Mouse (Mus musculus) heart, embryonic 16.5 days (tissue): Measurements from ENCODE around the gene Rfx1. TPM values are rescaled to one million over a fixed set of nuclear protein-coding genes. Genes with fewer than 3 reads are reported as not detected.

ENCODE experiments used
- ATAC-seq: fragments of 200-750 bp; cut with Nextera tagmentation; replicated peaks from 2 replicates; pipeline ENCODE4 v1.8.0; 2017; ENCODE audit warnings: moderate number of reproducible peaks; ENCODE audit not compliant: insufficient read depth, low FRiP score; ENCODE audit errors: extremely low read depth
- H3K27ac ChIP-seq: fragments of 300-500 bp; sonication (generic); 2 replicates; pipeline ENCODE4 v1.5.1; 2014; ENCODE audit warnings: mild to moderate bottlenecking, low read length, control low read depth, moderate library complexity
- H3K27me3 ChIP-seq: fragments of 300-500 bp; sonication (generic); 2 replicates; pipeline ENCODE4 v1.6.1; 2014; ENCODE audit warnings: low read length, mixed read lengths; ENCODE audit not compliant: control insufficient read depth, insufficient read depth
- H3K36me3 ChIP-seq: fragments of 300-500 bp; sonication (generic); 2 replicates; pipeline ENCODE4 v1.6.1; 2014; ENCODE audit not compliant: control insufficient read depth, insufficient read depth
- H3K4me1 ChIP-seq: fragments of 300-500 bp; sonication (generic); 2 replicates; pipeline ENCODE4 v1.6.1; 2014; ENCODE audit warnings: low read length, mixed read lengths; ENCODE audit not compliant: control insufficient read depth, insufficient read depth
- H3K4me2 ChIP-seq: fragments of 300-500 bp; sonication (generic); 2 replicates; pipeline ENCODE4 v1.6.1; 2014; ENCODE audit warnings: low read depth, mild to moderate bottlenecking, control low read depth, low read length
- H3K4me3 ChIP-seq: fragments of 300-500 bp; sonication (generic); 2 replicates; pipeline ENCODE4 v1.5.1; 2014; ENCODE audit warnings: mild to moderate bottlenecking, control low read depth, low read length
- H3K9ac ChIP-seq: fragments of 300-500 bp; sonication (generic); 2 replicates; pipeline ENCODE4 v1.6.1; 2014; ENCODE audit warnings: low read length, control low read depth
- H3K9me3 ChIP-seq: fragments of 300-500 bp; sonication (generic); replicated peaks from 2 replicates; pipeline ENCODE4 v1.6.1; 2016; ENCODE audit warnings: low read length; ENCODE audit not compliant: control insufficient read depth
- WGBS: fragments of 180-500 bp; shearing (Covaris S2); extraction: QIAGEN DNeasy Blood & Tissue Kit; methylation state at CpG from one replicate; pipeline ENCODE4 v1.1.7; 2014; 5-methylcytosine and 5-hydroxymethylcytosine counted together
- polyA plus RNA-seq: library from polyadenylated mRNA; unstranded; fragments of >200 nt; fragmentation: Nextera tagmentation; extraction: Ambion mirVana; gene quantifications from 2 replicates; pipeline ENCODE4 v1.2.1, GENCODE M21; 2015

Gene Rfx1
- 5.9 and 6.4 TPM in 2 replicates for polyA plus RNA-seq

DNA sequence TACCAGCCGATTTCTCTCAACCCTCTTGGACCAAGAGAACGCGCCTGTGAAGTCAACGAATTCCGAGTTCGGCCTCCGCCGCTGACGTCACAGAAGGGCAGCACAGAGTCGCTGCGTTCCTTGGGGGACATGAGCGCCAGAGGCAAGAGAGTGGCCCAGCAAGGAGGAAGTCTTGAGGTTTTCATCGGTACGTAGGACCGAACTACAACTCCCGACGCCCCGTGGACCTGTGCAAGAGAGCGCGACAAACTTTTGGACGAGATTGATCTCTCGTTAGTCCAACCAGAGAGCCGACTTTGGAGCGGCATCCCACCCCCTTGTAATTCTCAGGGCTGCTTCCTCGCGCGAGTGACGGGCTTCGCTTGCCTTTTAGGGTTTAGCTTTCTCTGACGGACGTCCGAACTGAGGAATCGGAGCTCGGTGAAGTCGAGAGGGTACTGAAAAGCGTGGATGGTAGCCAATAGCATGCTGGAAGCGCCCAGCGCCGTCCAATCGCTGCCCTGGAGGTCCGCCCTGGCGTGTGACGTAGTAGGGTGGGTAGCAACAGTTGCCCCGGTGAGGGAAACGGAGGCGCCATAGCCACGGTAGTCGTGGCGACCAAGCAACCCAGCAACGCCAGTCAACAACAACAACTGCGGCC is at the start of gene Rfx1:
Gene Rfx1 (plus strand): TSS at position 544 of the 640 bp plus-strand sequence.
- H3K27ac ChIP-seq, result peak within 1 kb of the TSS; percentile 97
- no peaks in the 10 kb centered on the region for H3K27me3 ChIP-seq
- WGBS, result under 1% methylated on average over 51 of the region's 51 CpGs
- H3K4me3 ChIP-seq, result peak within 1 kb of the TSS; percentile 85
- H3K9me3 ChIP-seq, result no peaks in the 10 kb centered on the region
- peak within 1 kb of the TSS; percentile 81 for H3K4me2 ChIP-seq
- ATAC-seq, result peak; percentile 96
- H3K4me1 ChIP-seq, result peaks cover 43% of the 10 kb centered on the region
- H3K36me3 ChIP-seq, result no peaks in the 10 kb centered on the region
- H3K9ac ChIP-seq, result peak within 1 kb of the TSS; percentile 87

DNA sequence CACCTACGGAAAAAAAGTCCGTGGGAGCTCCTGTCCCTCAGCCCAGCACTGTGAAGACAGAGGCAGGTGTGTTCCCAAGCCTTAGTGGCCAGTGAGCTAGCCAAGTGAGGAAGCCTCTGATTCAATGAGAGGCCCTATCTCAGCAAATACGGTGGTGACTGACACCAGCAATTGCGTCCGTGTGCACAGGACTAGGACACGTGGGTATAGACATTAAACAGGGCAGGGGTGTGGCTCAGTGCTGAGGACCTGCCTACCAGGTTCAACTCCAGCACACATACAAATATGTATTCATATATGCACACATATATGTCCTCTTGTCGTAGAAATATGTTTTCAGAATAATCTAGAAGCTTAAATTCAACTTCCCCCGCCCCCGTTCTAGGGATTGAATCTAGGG is 46.9 kb upstream of the Rfx1 start:
- WGBS, result 76% methylated on average over 9 of the region's 9 CpGs

DNA sequence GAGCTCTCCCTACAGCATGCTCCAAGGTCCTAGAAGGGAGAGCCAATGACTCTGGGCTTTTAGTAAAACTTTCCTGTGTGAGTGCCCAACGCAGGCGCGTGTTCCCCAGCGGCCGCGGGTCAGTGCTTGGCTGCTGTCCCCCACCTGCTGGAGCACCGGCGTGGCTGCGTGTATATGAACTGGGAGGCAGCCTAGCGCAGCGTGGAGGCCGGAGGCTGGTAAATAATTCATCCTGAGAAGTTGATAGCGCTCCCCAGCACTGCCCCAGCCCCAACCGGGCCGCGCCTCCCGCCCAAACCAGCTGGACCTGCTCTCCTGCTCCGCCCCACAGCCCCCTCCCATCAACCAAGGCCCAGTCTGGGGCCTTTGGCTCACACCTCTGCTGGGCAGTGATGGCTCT is 45.5 kb upstream of the Rfx1 start, which contains the start of gene Palm3:
Gene Palm3 (plus strand): TSS at position 376 of the 400 bp plus-strand sequence.
- Histone ChIP-seq H3K27ac (no peak within 1 kb of the TSS), H3K4me1 (peaks cover 35% of the 10 kb centered on the region), H3K9ac (peak within 1 kb of the TSS; percentile 32; the same call in 1 of the 2 replicates), H3K9me3 (no peaks in the 10 kb centered on the region), H3K4me3 (no peak within 1 kb of the TSS), H3K4me2 (0 out of 2 replicates have a peak within 1 kb of the TSS, but pooled peaks have one; percentile 17), H3K36me3 (no peaks in the 10 kb centered on the region), H3K27me3 (peaks cover 19% of the 10 kb centered on the region)
- ATAC-seq, result no peak
- 27% methylated on average over 18 of the region's 18 CpGs for WGBS

More for the DNA sequence above, 46.9 kb upstream of the Rfx1 start:
- Histone ChIP-seq H3K27ac (no peak overlapping the region), H3K4me2 (no peak overlapping the region), H3K9ac (no peak overlapping the region), H3K27me3 (peaks cover 7% of the 10 kb centered on the region), H3K36me3 (no peaks in the 10 kb centered on the region), H3K9me3 (no peaks in the 10 kb centered on the region), H3K4me3 (no peak overlapping the region), H3K4me1 (peaks cover 29% of the 10 kb centered on the region)
- no peak for ATAC-seq

DNA sequence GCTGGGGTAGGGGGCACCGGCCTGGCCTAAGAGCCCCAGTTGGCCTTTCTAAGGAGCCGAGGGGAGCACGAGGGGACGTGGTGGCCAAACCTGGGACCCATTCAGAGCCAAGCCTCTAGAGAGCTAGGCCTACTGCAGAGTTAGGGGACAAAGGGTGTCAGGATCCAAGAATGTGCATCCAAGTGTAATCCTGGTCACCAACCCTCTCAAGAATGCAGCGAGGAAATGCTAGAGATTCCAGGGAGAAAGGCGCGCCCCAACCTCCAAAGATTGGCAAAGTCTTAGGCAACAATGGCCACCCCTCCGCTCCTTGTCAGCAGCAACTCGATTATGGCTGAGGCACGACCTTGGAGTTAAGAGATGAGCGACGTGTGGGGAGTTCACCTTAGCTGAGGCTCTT is 45.1 kb upstream of the Rfx1 start:
- H3K9me3 ChIP-seq, result no peaks in the 10 kb centered on the region
- H3K9ac ChIP-seq, result peak overlapping the region; percentile 32; the same call in 1 of the 2 replicates
- no peak overlapping the region for H3K27ac ChIP-seq
- no peaks in the 10 kb centered on the region for H3K36me3 ChIP-seq
- H3K4me1 ChIP-seq, result peaks cover 37% of the 10 kb centered on the region
- H3K27me3 ChIP-seq, result peaks cover 24% of the 10 kb centered on the region
- no peak for ATAC-seq
- H3K4me2 ChIP-seq, result no peak overlapping the region
- WGBS, result 49% methylated on average over 12 of the region's 12 CpGs
- H3K4me3 ChIP-seq, result no peak overlapping the region

DNA sequence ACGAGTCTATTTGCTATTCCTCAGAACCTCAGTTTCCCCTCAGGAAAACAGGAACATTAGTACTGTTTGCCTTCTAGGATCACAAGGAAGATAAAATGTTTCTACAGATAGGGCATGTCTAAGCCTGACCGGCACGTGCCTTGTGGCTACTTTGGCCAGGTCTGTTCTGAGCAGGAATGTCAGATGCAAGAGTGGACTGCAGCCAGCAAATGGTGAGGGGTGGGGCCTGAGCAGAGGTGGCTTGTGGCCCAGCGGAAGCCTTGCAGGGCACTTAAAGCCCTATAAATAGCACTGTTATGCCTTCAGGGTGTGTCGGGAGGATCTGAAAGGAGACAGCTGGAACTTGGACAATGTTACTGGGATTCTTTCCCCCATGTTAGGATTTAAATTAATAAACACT is 43.5 kb upstream of the Rfx1 start:
- Histone ChIP-seq H3K4me1 (peaks cover 37% of the 10 kb centered on the region), H3K27ac (peak overlapping the region; percentile 82), H3K9me3 (no peaks in the 10 kb centered on the region), H3K4me3 (no peak overlapping the region), H3K4me2 (peak overlapping the region; percentile 41; the same call in 1 of the 2 replicates), H3K36me3 (no peaks in the 10 kb centered on the region), H3K27me3 (peaks cover 30% of the 10 kb centered on the region), H3K9ac (0 out of 2 replicates have a peak overlapping the region, but pooled peaks have one; percentile 18)
- 6% methylated on average over 5 of the region's 5 CpGs for WGBS
- ATAC-seq, result peak; percentile 83

- H3K4me3 ChIP-seq, result no peak overlapping the region
- peaks cover 35% of the 10 kb centered on the region for H3K27me3 ChIP-seq
- 0 out of 2 replicates have a peak overlapping the region, but pooled peaks have one; percentile 18 for H3K9ac ChIP-seq
- H3K9me3 ChIP-seq, result no peaks in the 10 kb centered on the region
- WGBS, result 28% methylated on average over 1 of the region's 1 CpGs
- H3K36me3 ChIP-seq, result no peaks in the 10 kb centered on the region
- H3K4me1 ChIP-seq, result peaks cover 37% of the 10 kb centered on the region
- peak overlapping the region; percentile 82 for H3K27ac ChIP-seq
- ATAC-seq, result no peak
- H3K4me2 ChIP-seq, result peak overlapping the region; percentile 41; the same call in 1 of the 2 replicates
These were observed 43.0 kb upstream of the Rfx1 start for GRCm38 (mm10) chr8:84023631-84024030.

DNA sequence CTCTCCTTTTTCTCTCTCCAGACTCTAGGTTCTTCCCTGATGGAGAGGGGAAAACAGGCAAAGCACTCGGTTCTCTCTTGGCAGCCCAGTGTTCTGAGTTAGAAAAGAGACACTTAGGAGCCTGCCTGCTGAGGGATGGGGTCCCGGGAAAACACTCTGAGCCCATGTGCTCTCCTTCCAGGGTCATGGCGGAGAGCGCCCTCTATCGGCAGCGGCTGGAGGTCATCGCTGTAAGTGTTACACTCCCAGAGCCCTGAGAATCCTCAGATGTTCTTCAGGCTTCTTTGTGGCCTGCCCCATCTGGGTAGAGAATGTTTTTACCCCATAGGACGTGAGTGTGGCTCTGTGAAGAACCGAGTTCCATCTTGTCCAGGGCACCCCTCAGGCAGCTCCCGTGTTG is 42.5 kb upstream of the Rfx1 start:
- whole genome bisulfite sequencing, result 18% methylated on average over 10 of the region's 10 CpGs

DNA sequence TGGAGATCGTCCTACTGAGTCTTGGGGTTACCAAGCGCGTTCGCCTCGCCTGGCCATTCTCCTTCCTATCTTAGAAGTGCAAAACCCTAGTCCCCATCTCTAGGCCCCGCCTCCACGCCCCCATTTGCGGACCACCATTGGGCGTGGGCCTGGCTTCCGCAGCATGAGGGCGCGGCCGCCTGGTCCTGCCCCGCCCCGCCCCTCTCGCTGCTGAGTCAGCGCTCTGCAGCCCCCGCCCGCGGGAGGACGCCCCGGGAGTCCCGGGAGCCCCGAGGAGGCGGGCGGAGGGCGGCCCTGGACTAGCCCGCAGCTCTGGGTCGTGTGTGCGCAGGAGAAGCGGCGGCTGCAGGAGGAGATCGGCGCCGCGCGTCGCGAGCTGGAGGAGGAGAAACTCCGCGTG is 40.8 kb upstream of the Rfx1 start:
- peak overlapping the region; percentile 88 for H3K4me2 ChIP-seq

More for the DNA sequence above, 42.5 kb upstream of the Rfx1 start:
- Histone ChIP-seq H3K4me1 (peaks cover 37% of the 10 kb centered on the region), H3K4me3 (no peak overlapping the region), H3K36me3 (no peaks in the 10 kb centered on the region), H3K4me2 (no peak overlapping the region), H3K9ac (no peak overlapping the region), H3K27ac (no peak overlapping the region), H3K9me3 (no peaks in the 10 kb centered on the region), H3K27me3 (peaks cover 37% of the 10 kb centered on the region)
- ATAC-seq, result no peak

DNA sequence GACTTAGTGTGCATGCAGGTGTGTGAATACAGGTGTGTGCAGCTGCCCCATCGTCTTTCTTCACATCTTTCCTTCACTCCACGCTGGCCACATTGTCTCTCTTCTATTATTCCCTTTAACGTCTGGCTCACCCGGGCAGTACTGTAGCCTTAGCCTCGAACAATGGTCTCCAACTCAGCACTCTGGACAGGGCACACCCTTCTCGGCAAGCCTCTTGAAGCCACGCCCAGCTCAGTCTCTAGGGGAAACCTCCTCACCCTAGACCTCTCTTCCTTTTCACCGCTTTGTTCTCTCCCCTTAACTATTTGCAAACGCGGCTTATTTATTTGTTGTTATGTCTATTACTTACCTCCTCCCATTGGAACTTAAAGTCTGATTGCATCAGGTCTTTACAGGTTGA is 39.2 kb upstream of the Rfx1 start:
- Histone ChIP-seq H3K27ac (no peak overlapping the region), H3K4me2 (no peak overlapping the region), H3K9ac (no peak overlapping the region), H3K36me3 (no peaks in the 10 kb centered on the region; the same call in 1 of the 2 replicates), H3K9me3 (no peaks in the 10 kb centered on the region), H3K27me3 (peaks cover 32% of the 10 kb centered on the region), H3K4me1 (peaks cover 24% of the 10 kb centered on the region), H3K4me3 (no peak overlapping the region)
- ATAC-seq, result no peak
- WGBS, result 8% methylated on average over 10 of the region's 10 CpGs

More for the DNA sequence above, 40.8 kb upstream of the Rfx1 start:
- peak overlapping the region; percentile 58 for H3K4me3 ChIP-seq
- no peak overlapping the region for H3K27ac ChIP-seq
- ATAC-seq, result peak; percentile 33
- no peaks in the 10 kb centered on the region for H3K36me3 ChIP-seq
- WGBS, result under 1% methylated on average over 41 of the region's 41 CpGs
- no peaks in the 10 kb centered on the region for H3K9me3 ChIP-seq
- H3K4me1 ChIP-seq, result peaks cover 37% of the 10 kb centered on the region
- peaks cover 37% of the 10 kb centered on the region for H3K27me3 ChIP-seq
- H3K9ac ChIP-seq, result peak overlapping the region; percentile 69
